Mouse (Mus musculus): Measurements from ENCODE around the gene Nbr1.

DNA sequence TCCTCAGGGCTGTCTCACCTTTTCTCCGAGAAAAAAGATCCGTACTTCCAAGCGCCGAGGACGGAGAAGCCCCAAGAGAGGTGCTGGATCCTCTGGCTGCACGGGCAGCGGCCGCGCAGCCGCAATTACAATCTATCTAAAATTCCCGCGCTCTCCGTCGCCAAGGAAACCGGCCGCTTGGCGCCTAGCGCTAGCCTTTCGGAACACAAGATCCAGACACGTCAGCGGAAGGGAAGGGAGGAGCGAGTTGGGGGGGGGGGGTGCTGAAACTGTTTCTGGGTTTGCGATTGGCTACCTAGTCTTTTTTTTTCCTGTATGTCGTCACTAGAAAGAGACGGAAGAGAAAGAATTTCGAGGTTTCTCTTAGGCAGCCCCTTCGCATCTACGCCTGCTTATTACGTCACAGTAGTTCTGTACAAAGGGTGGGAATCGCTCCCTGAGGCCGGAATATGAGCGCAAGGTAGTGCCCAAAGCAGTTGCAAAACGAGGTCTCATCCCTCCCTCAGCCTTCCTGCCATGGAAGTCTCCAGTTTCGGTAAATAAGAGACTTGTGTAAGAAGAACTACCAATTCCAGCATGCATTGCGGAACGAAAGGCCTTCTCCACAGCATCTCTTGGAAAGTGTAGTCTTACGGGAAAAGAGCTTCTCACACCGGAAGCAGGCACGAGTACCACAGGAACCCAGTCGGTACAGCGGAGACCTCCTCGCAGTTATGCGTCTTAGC lies at the start of gene Nbr1, which contains the start of gene Brca1:
- TF ChIP-seq TCF12 (IDR thresholded peaks at IDR 0.05; ENCODE audit: low read depth, low read length): no peak; the same call in 1 of the 2 replicates
- peak; percentile 53 for TF ChIP-seq CHD2 (IDR thresholded peaks at IDR 0.05; ENCODE audit: low read length)
- no peak for TF ChIP-seq USF1 (IDR thresholded peaks at IDR 0.05; ENCODE audit: low read depth, low read length)
- TF ChIP-seq E2F4 (IDR thresholded peaks at IDR 0.05; ENCODE audit: borderline replicate concordance, low read depth, low read length): peak; percentile 100
- TF ChIP-seq CHD1 (IDR thresholded peaks at IDR 0.05; ENCODE audit: low read depth, low read length): no peak
- no peak for TF ChIP-seq CTCF (IDR thresholded peaks at IDR 0.05 in 2 of 3, conservative IDR thresholded peaks at IDR 0.05 in 1 of 3; ENCODE audit: control insufficient read depth in 1 of 3, insufficient read depth in 1 of 3, low read depth in 2 of 3, low read length in 3 of 3, poor library complexity in 1 of 3, severe bottlenecking in 1 of 3)
- no peak for TF ChIP-seq MAFK (IDR thresholded peaks at IDR 0.05; ENCODE audit: borderline replicate concordance, low read depth, low read length)
- TF ChIP-seq BHLHE40 (IDR thresholded peaks at IDR 0.05; ENCODE audit: borderline replicate concordance, low read depth, low read length): no peak
- peak; percentile 82 to 91 for TF ChIP-seq POLR2A (IDR thresholded peaks at IDR 0.05; ENCODE audit: control insufficient read depth in 1 of 2, insufficient read depth in 1 of 2, low read depth in 1 of 2, low read length in 2 of 2, poor library complexity in 1 of 2)
- peak; percentile 90 for TF ChIP-seq HCFC1 (IDR thresholded peaks at IDR 0.05; ENCODE audit: low read depth, low read length)
- TF ChIP-seq EP300 (IDR thresholded peaks at IDR 0.05; ENCODE audit: low read depth in 1 of 2, low read length in 2 of 2): no peak
- TF ChIP-seq ELF1 (IDR thresholded peaks at IDR 0.05; ENCODE audit: low read depth, low read length): peak; percentile 98
- no peak for TF ChIP-seq TAL1 (IDR thresholded peaks at IDR 0.05; ENCODE audit: low read length)
- peak; percentile 68; the same call in 1 of the 2 replicates for TF ChIP-seq ETS1 (IDR thresholded peaks at IDR 0.05; ENCODE audit: low read depth, low read length)
